Mouse (Mus musculus) adrenal gland, adult 8-10 months (tissue): ENCODE results near the gene Thra. TPM values are rescaled to one million over a fixed set of nuclear protein-coding genes. Genes with fewer than 3 reads are reported as not detected.

Experiments used
- DNase-seq: peaks from one replicate; pipeline ENCODE4 v3.0.0; 2022
- total RNA-seq, 4 experiments: library from RNA; stranded (reverse); gene quantifications; 2 replicates each; pipeline ENCODE4 v1.2.4; 2022

Thra gene
- total RNA-seq, 4 experiments from 2014 or later = 67.1 to 111 (median 82.9) TPM

GRCm38 (mm10) chr11:98796515-98797216 is 56.2 kb downstream of the Thra start:
- DNase-seq = peak; percentile 43

GRCm38 (mm10) chr11:98797306-98797705 is 56.9 kb downstream of the Thra start:
- no peak for DNase-seq

- no peak for DNase-seq
Observed at GRCm38 (mm10) chr11:98797909-98798308, 57.5 kb downstream of the Thra start.

GRCm38 (mm10) chr11:98804605-98805004 is 64.2 kb downstream of the Thra start, which contains the start of gene Casc3:
Gene Casc3 (plus strand): TSS chr11:98804905.
- no peak for DNase-seq

- no peak for DNase-seq
Observed at GRCm38 (mm10) chr11:98808417-98808816, 68.0 kb downstream of the Thra start.

GRCm38 (mm10) chr11:98809457-98810290 is 69.2 kb downstream of the Thra start:
- peak; percentile 98 for DNase-seq

- no peak for DNase-seq
Observed at GRCm38 (mm10) chr11:98810686-98811085, 70.2 kb downstream of the Thra start.

- DNase-seq = no peak
Observed at GRCm38 (mm10) chr11:98816706-98817239, 76.3 kb downstream of the Thra start.

Other genes with a start within 250 kb of the Thra start
- 1 to 10 TPM in 1 of 4 experiments, under 1 TPM in 3; 0.49 to 1.0 (median 0.75) TPM for gene Ikzf3, start 194.6 kb upstream of the Thra start, total RNA-seq
- gene Zpbp2, start 189.5 kb upstream of the Thra start, total RNA-seq = 1 to 10 TPM in 1 of 4 experiments, under 1 TPM in 2, not detected in 1; 0.51 to 1.1 (median 0.74) TPM
- 100 to 1,000 TPM; 102 to 147 (median 129) TPM for gene Ormdl3, start 153.3 kb upstream of the Thra start, total RNA-seq
- not detected for gene Lrrc3c, start 142.3 kb upstream of the Thra start, total RNA-seq
- 10 to 100 TPM; 12.6 to 16.2 (median 14.5) TPM for gene Gm12355, start 115.0 kb upstream of the Thra start, total RNA-seq
- 10 to 100 TPM in 1 of 4 experiments, 1 to 10 TPM in 3; 1.5 to 14.3 (median 4.9) TPM for gene Gsdma3, start 114.3 kb upstream of the Thra start, total RNA-seq
- gene Gsdma2, start 93.9 kb upstream of the Thra start, total RNA-seq = under 1 TPM in 1 of 4 experiments, not detected in 3; 0.63 TPM
- gene Gsdma, start 76.3 kb upstream of the Thra start, total RNA-seq = not detected
- 100 to 1,000 TPM; 115 to 121 (median 117) TPM for gene Psmd3, start 58.1 kb upstream of the Thra start, total RNA-seq
- not detected for gene Csf3, start 39.4 kb upstream of the Thra start, total RNA-seq
- 10 to 100 TPM; 47.7 to 63.3 (median 55.7) TPM for gene Med24, start 11.2 kb upstream of the Thra start, total RNA-seq
- gene Nr1d1, start 34.7 kb downstream of the Thra start, total RNA-seq = 100 to 1,000 TPM; 140 to 286 (median 201) TPM
- gene Msl1, start 54.9 kb downstream of the Thra start, total RNA-seq = 10 to 100 TPM; 93.5 to 98.5 (median 93.7) TPM
- gene Casc3, start 64.3 kb downstream of the Thra start, total RNA-seq = 10 to 100 TPM; 34.3 to 47.2 (median 41.6) TPM
- 1 to 10 TPM in 2 of 4 experiments, under 1 TPM in 2; 0.55 to 1.8 (median 1.0) TPM for gene Rapgefl1, start 96.1 kb downstream of the Thra start, total RNA-seq
- 10 to 100 TPM; 20.4 to 26.7 (median 23.5) TPM for gene Wipf2, start 123.0 kb downstream of the Thra start, total RNA-seq
- under 1 TPM; 0.20 to 0.95 (median 0.72) TPM for gene Cdc6, start 167.2 kb downstream of the Thra start, total RNA-seq
- gene Rara, start 187.2 kb downstream of the Thra start, total RNA-seq = 10 to 100 TPM; 21.3 to 36.8 (median 30.8) TPM
- not detected for gene Gjd3, start 242.4 kb downstream of the Thra start, total RNA-seq